Mouse (Mus musculus) ovary, adult 2 months (tissue): ENCODE results near the gene Gm6812. TPM values are rescaled to one million over a fixed set of nuclear protein-coding genes. Genes with fewer than 3 reads are reported as not detected.

Experiments
- polyA plus RNA-seq: library from polyadenylated mRNA; depleted of rRNA; stranded (reverse); fragments of >200 nt; gene quantifications from 2 replicates; pipeline ENCODE4 v1.2.3, GENCODE M21; 2012; rRNA removed

Gm6812 gene
- not detected in 2 replicates for polyA plus RNA-seq

GRCm38 (mm10) chrX:68892953-68893352, at the start of gene Gm6812:
Gm6812 (minus strand) TSS chrX:68893053.

Other genes starting within 250 kb of the Gm6812 start
- gene Fmr1, start 214.5 kb downstream of the Gm6812 start, polyA plus RNA-seq = 23.0 and 33.9 TPM in 2 replicates
- 0.38 TPM in 1 of 2 replicates, not detected in the other for gene Fmr1nb, start 131.2 kb downstream of the Gm6812 start, polyA plus RNA-seq
- 0.34 TPM in 1 of 2 replicates, not detected in the other for gene Gm14698, start 72.0 kb downstream of the Gm6812 start, polyA plus RNA-seq